Mouse (Mus musculus) urinary bladder, postnatal 36 days (tissue): ENCODE measurements around the gene 4930435E12Rik.

ENCODE experiments used
- DNase-seq, 2 experiments: peaks; one replicate each; pipeline ENCODE4 v3.0.0; 2022; ENCODE audit warnings: low spot score in 2 of 2, mixed read lengths in 1 of 2

The 4930435E12Rik gene

GRCm38 (mm10) chr16:38769529-38769928 lies 59.0 kb downstream of the 4930435E12Rik start:
- no peak for DNase-seq

- DNase-seq = no peak
These were observed 60.2 kb downstream of the 4930435E12Rik start for GRCm38 (mm10) chr16:38768386-38768785.

- DNase-seq = no peak
These were observed 60.8 kb downstream of the 4930435E12Rik start for GRCm38 (mm10) chr16:38767761-38768160.

- DNase-seq = no peak
These were observed 61.9 kb downstream of the 4930435E12Rik start for GRCm38 (mm10) chr16:38766671-38767070.

- DNase-seq = no peak
These were observed 65.0 kb downstream of the 4930435E12Rik start for GRCm38 (mm10) chr16:38763508-38763907.

GRCm38 (mm10) chr16:38762401-38762800 lies 66.1 kb downstream of the 4930435E12Rik start:
- no peak for DNase-seq
